Mouse (Mus musculus): ENCODE data around the gene Armh1. TPM values are rescaled to one million over a fixed set of nuclear protein-coding genes. Genes with fewer than 3 reads are reported as not detected.

Armh1 gene
- polyA plus RNA-seq, 1 experiment: 0.44 TPM

GRCm38 (mm10) chr4:117288277-117288926, 36.5 kb upstream of the Armh1 start:
- Histone ChIP-seq H3K4me1 (replicated peaks; ENCODE audit: control insufficient read depth, insufficient read depth, low read length) (peaks cover 9% of the 10 kb centered on the region), H3K27me3 (ENCODE audit: control insufficient read depth, insufficient read depth, low read length) (no peaks in the 10 kb centered on the region), H3K36me3 (ENCODE audit: control insufficient read depth, insufficient read depth, low read length) (peaks cover 26% of the 10 kb centered on the region), H3K27ac (ENCODE audit: control insufficient read depth, insufficient read depth, low read length) (peak overlapping the region; percentile 35; the same call in 1 of the 2 replicates), H3K4me3 (ENCODE audit: control insufficient read depth, insufficient read depth, low read length) (peak overlapping the region; percentile 54)
- TF ChIP-seq POLR2A (IDR thresholded peaks at IDR 0.05; ENCODE audit: control insufficient read depth, extremely low read depth, insufficient read depth, low read length, poor library complexity): no peak
- TF ChIP-seq CTCF (IDR thresholded peaks at IDR 0.05; ENCODE audit: borderline replicate concordance, control insufficient read depth, extremely low read depth, insufficient read depth, low read length, poor library complexity): no peak
- 78% methylated on average over 25 of the region's 25 CpGs for WGBS
- DNase-seq: no peak

GRCm38 (mm10) chr4:117284363-117284762, 32.4 kb upstream of the Armh1 start:
- Histone ChIP-seq H3K4me1 (replicated peaks; ENCODE audit: control insufficient read depth, insufficient read depth, low read length) (peaks cover 7% of the 10 kb centered on the region), H3K36me3 (ENCODE audit: control insufficient read depth, insufficient read depth, low read length) (peaks cover 46% of the 10 kb centered on the region), H3K27ac (ENCODE audit: control insufficient read depth, insufficient read depth, low read length) (no peak overlapping the region), H3K27me3 (ENCODE audit: control insufficient read depth, insufficient read depth, low read length) (no peaks in the 10 kb centered on the region), H3K4me3 (ENCODE audit: control insufficient read depth, insufficient read depth, low read length) (no peak overlapping the region)
- no peak for TF ChIP-seq POLR2A (IDR thresholded peaks at IDR 0.05; ENCODE audit: control insufficient read depth, extremely low read depth, insufficient read depth, low read length, poor library complexity)
- WGBS: 97% methylated on average over 4 of the region's 4 CpGs
- DNase-seq: no peak

- Histone ChIP-seq H3K27me3 (ENCODE audit: control insufficient read depth, insufficient read depth, low read length) (no peaks in the 10 kb centered on the region), H3K36me3 (ENCODE audit: control insufficient read depth, insufficient read depth, low read length) (peaks cover 54% of the 10 kb centered on the region), H3K4me3 (ENCODE audit: control insufficient read depth, insufficient read depth, low read length) (no peak overlapping the region), H3K27ac (ENCODE audit: control insufficient read depth, insufficient read depth, low read length) (no peak overlapping the region), H3K4me1 (replicated peaks; ENCODE audit: control insufficient read depth, insufficient read depth, low read length) (peaks cover 5% of the 10 kb centered on the region)
- TF ChIP-seq CTCF (IDR thresholded peaks at IDR 0.05; ENCODE audit: borderline replicate concordance, control insufficient read depth, extremely low read depth, insufficient read depth, low read length, poor library complexity) (no peak), POLR2A (IDR thresholded peaks at IDR 0.05; ENCODE audit: control insufficient read depth, extremely low read depth, insufficient read depth, low read length, poor library complexity) (no peak)
- DNase-seq: no peak
- WGBS: 96% methylated on average over 22 of the region's 22 CpGs
Measured at GRCm38 (mm10) chr4:117283271-117284191, 31.6 kb upstream of the Armh1 start.

- Histone ChIP-seq H3K4me1 (replicated peaks; ENCODE audit: control insufficient read depth, insufficient read depth, low read length) (no peaks in the 10 kb centered on the region), H3K4me3 (ENCODE audit: control insufficient read depth, insufficient read depth, low read length) (no peak overlapping the region), H3K27ac (ENCODE audit: control insufficient read depth, insufficient read depth, low read length) (no peak overlapping the region), H3K36me3 (ENCODE audit: control insufficient read depth, insufficient read depth, low read length) (peaks cover 74% of the 10 kb centered on the region), H3K27me3 (ENCODE audit: control insufficient read depth, insufficient read depth, low read length) (no peaks in the 10 kb centered on the region)
- WGBS: 94% methylated on average over 19 of the region's 19 CpGs
- DNase-seq: no peak
- TF ChIP-seq CTCF (IDR thresholded peaks at IDR 0.05; ENCODE audit: borderline replicate concordance, control insufficient read depth, extremely low read depth, insufficient read depth, low read length, poor library complexity) (no peak), POLR2A (IDR thresholded peaks at IDR 0.05; ENCODE audit: control insufficient read depth, extremely low read depth, insufficient read depth, low read length, poor library complexity) (no peak)
Measured at GRCm38 (mm10) chr4:117281090-117281845, 29.3 kb upstream of the Armh1 start.

GRCm38 (mm10) chr4:117280397-117280930, 28.5 kb upstream of the Armh1 start:
- DNase-seq: no peak
- no peaks in the 10 kb centered on the region for H3K27me3 ChIP-seq (ENCODE audit: control insufficient read depth, insufficient read depth, low read length)
- peaks cover 74% of the 10 kb centered on the region for H3K36me3 ChIP-seq (ENCODE audit: control insufficient read depth, insufficient read depth, low read length)
- no peak overlapping the region for H3K4me3 ChIP-seq (ENCODE audit: control insufficient read depth, insufficient read depth, low read length)
- 94% methylated on average over 8 of the region's 8 CpGs for WGBS
- H3K27ac ChIP-seq (ENCODE audit: control insufficient read depth, insufficient read depth, low read length): no peak overlapping the region
- H3K4me1 ChIP-seq (replicated peaks; ENCODE audit: control insufficient read depth, insufficient read depth, low read length): no peaks in the 10 kb centered on the region
- TF ChIP-seq CTCF (IDR thresholded peaks at IDR 0.05; ENCODE audit: borderline replicate concordance, control insufficient read depth, extremely low read depth, insufficient read depth, low read length, poor library complexity): no peak
- TF ChIP-seq POLR2A (IDR thresholded peaks at IDR 0.05; ENCODE audit: control insufficient read depth, extremely low read depth, insufficient read depth, low read length, poor library complexity): no peak

- 99% methylated on average over 2 of the region's 2 CpGs for WGBS
- H3K4me1 ChIP-seq (replicated peaks; ENCODE audit: control insufficient read depth, insufficient read depth, low read length): no peaks in the 10 kb centered on the region
- no peaks in the 10 kb centered on the region for H3K27me3 ChIP-seq (ENCODE audit: control insufficient read depth, insufficient read depth, low read length)
- H3K36me3 ChIP-seq (ENCODE audit: control insufficient read depth, insufficient read depth, low read length): peaks cover 70% of the 10 kb centered on the region
- TF ChIP-seq POLR2A (IDR thresholded peaks at IDR 0.05; ENCODE audit: control insufficient read depth, extremely low read depth, insufficient read depth, low read length, poor library complexity) (no peak), CTCF (IDR thresholded peaks at IDR 0.05; ENCODE audit: borderline replicate concordance, control insufficient read depth, extremely low read depth, insufficient read depth, low read length, poor library complexity) (no peak)
- H3K4me3 ChIP-seq (ENCODE audit: control insufficient read depth, insufficient read depth, low read length): no peak overlapping the region
- DNase-seq: no peak
- no peak overlapping the region for H3K27ac ChIP-seq (ENCODE audit: control insufficient read depth, insufficient read depth, low read length)
Measured at GRCm38 (mm10) chr4:117279253-117279642, 27.3 kb upstream of the Armh1 start.
